Comparison of ENCODE assay signal across 8 mouse cellular contexts in the genomic region with DNA sequence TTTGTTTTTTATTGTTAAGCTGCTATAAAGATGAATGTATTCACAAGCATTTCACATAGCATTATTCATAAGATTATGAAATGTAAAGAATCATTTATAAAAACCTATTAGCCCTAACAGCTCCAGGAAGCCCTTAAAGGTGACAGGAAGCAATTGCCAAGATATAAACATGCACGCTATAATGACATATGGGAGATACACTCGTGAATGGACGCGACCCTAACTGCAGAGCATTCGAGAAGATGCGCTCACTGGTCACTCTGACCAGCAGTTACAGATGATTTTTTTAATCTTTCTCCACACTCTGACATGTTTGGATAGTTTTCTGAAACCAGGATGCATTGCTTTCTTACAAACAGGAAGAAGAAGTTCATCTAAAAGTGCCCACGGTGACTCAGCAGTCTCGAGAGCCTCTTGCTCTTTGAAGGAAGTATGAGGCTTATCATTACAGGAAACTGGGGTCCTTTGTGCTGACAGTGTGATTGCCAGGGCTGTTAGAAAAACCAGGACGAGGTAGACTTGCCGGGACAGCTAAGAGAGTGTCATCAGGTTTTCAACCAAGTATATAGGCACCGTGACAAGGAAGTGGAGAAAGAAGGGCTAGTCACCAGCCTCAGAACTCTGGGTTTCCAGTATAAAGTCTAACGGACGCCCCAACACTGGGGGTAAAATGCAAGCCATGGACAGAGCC. TPM values are rescaled to one million over a fixed set of nuclear protein-coding genes. Genes with fewer than 3 reads are reported as not detected.
DNase-seq lines count a peak whose midpoint lies in the region; ATAC-seq and TF ChIP-seq lines count a peak whose summit lies in the region.

No protein-coding gene starts in this region.

- TF ChIP-seq CTCF in layer of hippocampus, adult 2 months (conservative IDR thresholded peaks at IDR 0.05): no peak

- H3K4me1 ChIP-seq in embryonic facial prominence, embryonic 15.5 days: peaks cover 52% of the 10 kb centered on the region
- peaks cover 50% of the 10 kb centered on the region for H3K4me1 ChIP-seq in liver, embryonic 11.5 days (replicated peaks; ENCODE audit: control insufficient read depth, insufficient read depth, low read length)

- H3K27me3 ChIP-seq in embryonic facial prominence, embryonic 15.5 days: no peaks in the 10 kb centered on the region
- no peaks in the 10 kb centered on the region for H3K27me3 ChIP-seq in liver, embryonic 11.5 days (replicated peaks; ENCODE audit: control insufficient read depth, insufficient read depth, low read length)

- no peak for ATAC-seq in embryonic facial prominence, embryonic 15.5 days (ENCODE audit: insufficient number of reproducible peaks, low FRiP score, low TSS enrichment, low read depth)
- ATAC-seq in liver, embryonic 11.5 days (replicated peaks; ENCODE audit: low FRiP score): peak; percentile 66

- H3K9me3 ChIP-seq in embryonic facial prominence, embryonic 15.5 days (replicated peaks): no peaks in the 10 kb centered on the region
- H3K9me3 ChIP-seq in liver, embryonic 11.5 days (ENCODE audit: control insufficient read depth, low read length): no peaks in the 10 kb centered on the region

- no peak overlapping the region for H3K4me2 ChIP-seq in embryonic facial prominence, embryonic 15.5 days (replicated peaks)
- peak overlapping the region; percentile 59 for H3K4me2 ChIP-seq in liver, embryonic 11.5 days

- H3K4me3 ChIP-seq in layer of hippocampus, adult 2 months: no peak overlapping the region
- no peak overlapping the region for H3K4me3 ChIP-seq in embryonic facial prominence, embryonic 15.5 days (replicated peaks)
- H3K4me3 ChIP-seq in liver, embryonic 11.5 days (ENCODE audit: low read depth, low read length): no peak overlapping the region; the same call in 1 of the 2 replicates

- H3K9ac ChIP-seq in embryonic facial prominence, embryonic 15.5 days: no peak overlapping the region
- H3K9ac ChIP-seq in liver, embryonic 11.5 days (ENCODE audit: low read depth, low read length): peak overlapping the region; percentile 62

- peak overlapping the region; percentile 18; the same call in 1 of the 2 replicates for H3K27ac ChIP-seq in layer of hippocampus, adult 2 months
- H3K27ac ChIP-seq in embryonic facial prominence, embryonic 15.5 days (replicated peaks): peak overlapping the region; percentile 79; the same call in 1 of the 2 replicates
- peak overlapping the region; percentile 92 for H3K27ac ChIP-seq in liver, embryonic 11.5 days (ENCODE audit: low read depth, low read length)

- H3K36me3 ChIP-seq in embryonic facial prominence, embryonic 15.5 days: no peaks in the 10 kb centered on the region
- H3K36me3 ChIP-seq in liver, embryonic 11.5 days (ENCODE audit: control insufficient read depth, insufficient read depth, low read length): peaks cover 4% of the 10 kb centered on the region; the same call in 1 of the 2 replicates

- 65% methylated on average over 13 of the region's 13 CpGs for WGBS in embryonic facial prominence, embryonic 15.5 days
- WGBS in liver, embryonic 11.5 days: 26% methylated on average over 13 of the region's 13 CpGs

- no peak for DNase-seq in layer of hippocampus, adult 2 months (ENCODE audit: low spot score in 2 of 2)
- DNase-seq in layer of hippocampus, adult 11-12 months (ENCODE audit: low spot score): no peak
- peak; percentile 51 for DNase-seq in liver, embryonic 11.5 days (ENCODE audit: low spot score)
- DNase-seq in thymus, postnatal 0 days (ENCODE audit: low spot score): peak; percentile 86
- no peak for DNase-seq in cerebellum, postnatal 10 days
- no peak for DNase-seq in cerebellum, adult 11-12 months
- no peak for DNase-seq in layer of hippocampus, postnatal 10 days (ENCODE audit: low spot score in 2 of 2)

RNA-seq across cellular contexts. Expression of gene Tmem140, which starts 6.4 kb away (rescaled TPM):
- 1 to 10 TPM; 2.3 to 2.9 TPM for total RNA-seq in layer of hippocampus, adult 2 months (2021)
- 3.0 and 3.9 TPM in 2 replicates for polyA plus RNA-seq in embryonic facial prominence, embryonic 15.5 days (2015; fragmentation: Nextera tagmentation; extraction: Ambion mirVana)
- 2.7 and 3.2 TPM in 2 replicates for polyA plus RNA-seq in liver, embryonic 11.5 days (2014; fragmentation: Nextera tagmentation; extraction: Ambion mirVana)
- 8.4 and 10.0 TPM in 2 replicates for polyA plus RNA-seq in thymus, postnatal 0 days (2015; fragmentation: Nextera tagmentation; extraction: Ambion mirVana)
- 1 to 10 TPM; 1.1 to 1.8 TPM for total RNA-seq in layer of hippocampus, postnatal 10 days (2021)

RNA-seq across cellular contexts. Expression of gene Cyren, which starts 8.5 kb away (rescaled TPM):
- total RNA-seq in layer of hippocampus, adult 2 months (2021): 1 to 10 TPM; 5.5 to 5.9 TPM
- polyA plus RNA-seq in embryonic facial prominence, embryonic 15.5 days (2015; fragmentation: Nextera tagmentation; extraction: Ambion mirVana): 14.8 and 17.4 TPM in 2 replicates
- 20.1 and 20.5 TPM in 2 replicates for polyA plus RNA-seq in liver, embryonic 11.5 days (2014; fragmentation: Nextera tagmentation; extraction: Ambion mirVana)
- 14.5 and 15.1 TPM in 2 replicates for polyA plus RNA-seq in thymus, postnatal 0 days (2015; fragmentation: Nextera tagmentation; extraction: Ambion mirVana)
- total RNA-seq in layer of hippocampus, postnatal 10 days (2021): 1 to 10 TPM; 5.4 TPM

RNA-seq across cellular contexts. Expression of gene Wdr91, which starts 41.3 kb away (rescaled TPM):
- total RNA-seq in layer of hippocampus, adult 2 months (2021): 10 to 100 TPM; 34.9 to 37.9 TPM
- 10.0 and 12.0 TPM in 2 replicates for polyA plus RNA-seq in embryonic facial prominence, embryonic 15.5 days (2015; fragmentation: Nextera tagmentation; extraction: Ambion mirVana)
- polyA plus RNA-seq in liver, embryonic 11.5 days (2014; fragmentation: Nextera tagmentation; extraction: Ambion mirVana): 15.5 and 19.3 TPM in 2 replicates
- polyA plus RNA-seq in thymus, postnatal 0 days (2015; fragmentation: Nextera tagmentation; extraction: Ambion mirVana): 15.4 and 17.6 TPM in 2 replicates
- total RNA-seq in layer of hippocampus, postnatal 10 days (2021): 10 to 100 TPM; 32.6 to 34.9 TPM

RNA-seq across cellular contexts. Expression of gene Stra8, which starts 50.6 kb away (rescaled TPM):
- not detected for total RNA-seq in layer of hippocampus, adult 2 months (2021)
- not detected in 2 replicates for polyA plus RNA-seq in embryonic facial prominence, embryonic 15.5 days (2015; fragmentation: Nextera tagmentation; extraction: Ambion mirVana)
- not detected in 2 replicates for polyA plus RNA-seq in liver, embryonic 11.5 days (2014; fragmentation: Nextera tagmentation; extraction: Ambion mirVana)
- 1.6 and 2.0 TPM in 2 replicates for polyA plus RNA-seq in thymus, postnatal 0 days (2015; fragmentation: Nextera tagmentation; extraction: Ambion mirVana)
- total RNA-seq in layer of hippocampus, postnatal 10 days (2021): not detected

Comparison
In these comparisons a context has a peak if more than half of its experiments do, and no peak if none do; other contexts are left out.
1. DNase-seq: peak in liver, embryonic 11.5 days (single experiment) and thymus, postnatal 0 days (single experiment); none in layer of hippocampus, adult 2 months (0 of 2), layer of hippocampus, adult 11-12 months (single experiment), cerebellum, postnatal 10 days (0 of 2), cerebellum, adult 11-12 months (single experiment) and layer of hippocampus, postnatal 10 days (0 of 2).
2. H3K27ac ChIP-seq: peak in every context shown above with its lines; median percentile 92 in liver, embryonic 11.5 days; 79 in embryonic facial prominence, embryonic 15.5 days; 18 in layer of hippocampus, adult 2 months.